Mouse (Mus musculus): ENCODE data around the gene Rmdn3. TPM values are rescaled to one million over a fixed set of nuclear protein-coding genes. Genes with fewer than 3 reads are reported as not detected.

Rmdn3 gene
- polyA plus RNA-seq, 1 experiment from 2014 or later = 38.9 TPM

DNA sequence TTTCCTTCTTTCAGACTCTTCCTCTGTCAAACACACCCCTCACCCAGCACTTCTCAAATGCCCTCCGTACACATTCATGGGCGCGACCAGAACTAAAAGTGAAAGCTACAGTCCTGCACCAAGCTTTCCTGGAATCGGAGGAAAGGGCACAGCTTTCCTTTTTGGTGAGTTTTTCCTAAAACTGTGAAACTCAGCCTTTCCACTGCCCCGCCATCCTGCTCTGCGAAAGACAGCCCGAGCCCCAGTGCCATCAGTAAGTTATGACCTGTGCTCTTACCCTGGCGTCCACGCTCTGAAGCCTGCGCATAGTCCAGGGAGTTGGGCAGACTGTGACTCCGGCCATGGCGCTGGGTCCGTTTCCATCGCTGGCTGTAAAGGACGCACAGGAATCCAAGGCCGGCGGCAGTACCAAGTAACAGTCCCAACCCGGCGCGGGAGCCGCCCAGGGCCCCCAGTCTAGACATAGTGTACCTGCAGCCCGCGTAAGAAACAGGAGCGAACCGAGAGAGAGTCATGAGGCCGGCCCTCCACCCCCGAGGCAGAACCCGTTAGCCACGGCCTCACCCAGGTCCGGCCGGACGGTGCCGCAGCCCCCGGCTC lies 653 bp downstream of the Rmdn3 start:
- WGBS = 4% methylated on average over 34 of the region's 34 CpGs
- H3K27me3 ChIP-seq (ENCODE audit: insufficient read depth, low read length) = no peaks in the 10 kb centered on the region
- DNase-seq (peak; percentile 28), ATAC-seq (ENCODE audit: insufficient read depth) (no peak)
- H3K36me3 ChIP-seq (ENCODE audit: insufficient read depth) = peaks cover 34% of the 10 kb centered on the region
- peak overlapping the region; percentile 98 for H3K4me3 ChIP-seq (ENCODE audit: low read depth, low read length)
- H3K4me1 ChIP-seq (ENCODE audit: insufficient read depth) = no peaks in the 10 kb centered on the region
- no peaks in the 10 kb centered on the region for H3K9me3 ChIP-seq (ENCODE audit: low read depth, low read length)
- peak overlapping the region; percentile 50; the same call in 1 of the 2 replicates for H3K27ac ChIP-seq (ENCODE audit: low read depth)
- peak overlapping the region; percentile 80 for H3K4me2 ChIP-seq
- peak overlapping the region; percentile 87 for H3K9ac ChIP-seq
- no peak for TF ChIP-seq CTCF (IDR thresholded peaks at IDR 0.05; ENCODE audit: low read depth)

DNA sequence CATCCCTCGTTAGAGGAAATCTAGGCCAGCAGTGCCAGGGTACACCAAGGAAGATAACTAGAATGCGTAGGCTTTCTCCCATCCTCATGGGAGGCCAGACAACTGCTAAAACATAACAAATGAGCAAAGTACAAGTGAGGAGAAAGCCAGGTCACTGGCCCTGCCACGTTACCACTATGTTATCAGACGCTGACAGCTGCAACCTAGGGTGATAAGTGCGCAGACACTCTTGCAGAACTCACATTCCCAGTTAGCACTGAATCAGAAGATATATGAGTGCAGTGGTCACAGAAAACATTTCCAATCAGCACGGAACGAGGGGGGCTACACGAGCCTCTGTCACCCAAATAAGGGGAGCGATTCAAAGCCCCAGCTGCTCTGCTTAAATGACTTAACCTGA lies 1.4 kb downstream of the Rmdn3 start:
- Histone ChIP-seq H3K27me3 (ENCODE audit: insufficient read depth, low read length) (no peaks in the 10 kb centered on the region), H3K4me1 (ENCODE audit: insufficient read depth) (no peaks in the 10 kb centered on the region), H3K9ac (0 out of 2 replicates have a peak overlapping the region, but pooled peaks have one; percentile 87), H3K4me2 (peak overlapping the region; percentile 80), H3K36me3 (ENCODE audit: insufficient read depth) (peaks cover 42% of the 10 kb centered on the region), H3K4me3 (ENCODE audit: low read depth, low read length) (peak overlapping the region; percentile 98), H3K27ac (ENCODE audit: low read depth) (no peak overlapping the region), H3K9me3 (ENCODE audit: low read depth, low read length) (no peaks in the 10 kb centered on the region)
- WGBS = 62% methylated on average over 9 of the region's 9 CpGs
- ATAC-seq (ENCODE audit: insufficient read depth) = no peak
- no peak for DNase-seq
- no peak for TF ChIP-seq CTCF (IDR thresholded peaks at IDR 0.05; ENCODE audit: low read depth)

DNA sequence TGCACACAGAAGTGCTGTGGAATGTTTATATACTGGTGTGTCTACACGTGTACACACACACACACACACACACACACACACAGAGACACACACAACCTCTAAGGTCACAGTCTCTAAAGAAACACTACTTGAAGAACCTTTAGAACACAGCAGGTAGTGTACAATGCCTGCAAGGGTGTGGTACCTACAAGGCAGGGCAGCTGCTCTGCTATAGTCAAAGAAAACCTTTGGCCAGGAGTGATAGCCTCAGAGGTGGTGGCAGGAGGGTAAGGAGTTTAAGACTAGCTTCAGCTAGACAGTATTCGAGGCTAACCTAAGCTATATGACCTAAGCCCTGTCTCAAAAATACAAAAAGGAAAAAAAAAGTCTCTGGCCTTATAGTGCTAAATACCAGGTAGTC lies 2.2 kb downstream of the Rmdn3 start:
- Histone ChIP-seq H3K4me3 (ENCODE audit: low read depth, low read length) (no peak overlapping the region), H3K4me2 (peak overlapping the region; percentile 80; the same call in 1 of the 2 replicates), H3K27me3 (ENCODE audit: insufficient read depth, low read length) (no peaks in the 10 kb centered on the region), H3K9ac (no peak overlapping the region), H3K36me3 (ENCODE audit: insufficient read depth) (peaks cover 48% of the 10 kb centered on the region), H3K4me1 (ENCODE audit: insufficient read depth) (no peaks in the 10 kb centered on the region), H3K9me3 (ENCODE audit: low read depth, low read length) (no peaks in the 10 kb centered on the region), H3K27ac (ENCODE audit: low read depth) (no peak overlapping the region)
- ATAC-seq (ENCODE audit: insufficient read depth) (no peak), DNase-seq (no peak)
- TF ChIP-seq CTCF (IDR thresholded peaks at IDR 0.05; ENCODE audit: low read depth) = no peak
- 69% methylated on average over 2 of the region's 2 CpGs for WGBS

DNA sequence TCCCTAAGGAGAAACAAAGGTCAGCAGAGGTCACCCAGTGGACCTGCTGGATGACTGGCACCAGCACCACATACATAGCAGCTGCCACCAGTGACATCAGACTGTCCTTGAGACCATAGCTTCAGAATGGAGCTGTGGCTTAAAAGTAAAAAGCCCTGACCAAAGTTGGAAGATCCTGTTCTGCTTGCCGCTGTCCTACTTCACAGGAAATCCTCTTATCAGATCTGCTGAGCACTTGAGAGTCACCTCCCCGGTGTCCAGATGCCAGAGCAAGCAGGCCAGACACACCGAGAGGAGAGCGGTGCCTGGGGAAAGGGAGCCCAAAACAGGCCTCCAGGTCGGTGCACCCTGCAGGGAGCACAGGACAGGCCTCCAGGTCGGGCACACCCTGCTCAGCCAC lies 4.6 kb downstream of the Rmdn3 start:
- Histone ChIP-seq H3K4me1 (ENCODE audit: insufficient read depth) (no peaks in the 10 kb centered on the region), H3K27ac (ENCODE audit: low read depth) (no peak overlapping the region), H3K4me2 (no peak overlapping the region), H3K4me3 (ENCODE audit: low read depth, low read length) (no peak overlapping the region), H3K27me3 (ENCODE audit: insufficient read depth, low read length) (no peaks in the 10 kb centered on the region), H3K36me3 (ENCODE audit: insufficient read depth) (peaks cover 61% of the 10 kb centered on the region), H3K9me3 (ENCODE audit: low read depth, low read length) (no peaks in the 10 kb centered on the region), H3K9ac (no peak overlapping the region)
- no peak for DNase-seq
- TF ChIP-seq CTCF (IDR thresholded peaks at IDR 0.05; ENCODE audit: low read depth) = no peak
- no peak for ATAC-seq (ENCODE audit: insufficient read depth)
- 64% methylated on average over 6 of the region's 6 CpGs for WGBS

DNA sequence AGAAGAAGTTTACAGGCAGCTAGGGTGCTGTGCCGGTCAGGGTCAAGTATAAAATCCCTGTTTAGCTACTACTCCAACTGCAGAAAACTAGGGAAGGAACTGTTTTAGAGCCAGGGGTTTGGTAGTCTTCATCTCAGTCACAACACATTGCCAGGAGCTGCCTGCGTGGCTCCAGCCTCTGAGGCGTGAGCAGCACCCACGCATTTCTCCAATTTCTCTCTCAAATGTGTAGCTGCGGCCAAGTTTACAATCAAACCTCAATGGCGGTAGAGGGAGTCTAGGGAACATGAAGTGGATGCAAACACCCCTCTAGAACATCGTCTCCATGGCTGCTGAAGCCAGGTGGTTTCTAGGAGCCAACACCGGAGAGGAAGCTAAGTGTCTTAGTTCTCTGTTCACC lies 9.1 kb downstream of the Rmdn3 start:
- H3K9me3 ChIP-seq (ENCODE audit: low read depth, low read length) = no peaks in the 10 kb centered on the region
- no peak overlapping the region for H3K9ac ChIP-seq
- no peak for DNase-seq
- no peak overlapping the region for H3K27ac ChIP-seq (ENCODE audit: low read depth)
- no peak for TF ChIP-seq CTCF (IDR thresholded peaks at IDR 0.05; ENCODE audit: low read depth)
- WGBS = 91% methylated on average over 8 of the region's 8 CpGs
- no peak overlapping the region for H3K4me2 ChIP-seq
- peaks cover 81% of the 10 kb centered on the region for H3K36me3 ChIP-seq (ENCODE audit: insufficient read depth)
- H3K4me1 ChIP-seq (ENCODE audit: insufficient read depth) = no peaks in the 10 kb centered on the region
- no peaks in the 10 kb centered on the region for H3K27me3 ChIP-seq (ENCODE audit: insufficient read depth, low read length)
- H3K4me3 ChIP-seq (ENCODE audit: low read depth, low read length) = no peak overlapping the region
- ATAC-seq (ENCODE audit: insufficient read depth) = no peak

DNA sequence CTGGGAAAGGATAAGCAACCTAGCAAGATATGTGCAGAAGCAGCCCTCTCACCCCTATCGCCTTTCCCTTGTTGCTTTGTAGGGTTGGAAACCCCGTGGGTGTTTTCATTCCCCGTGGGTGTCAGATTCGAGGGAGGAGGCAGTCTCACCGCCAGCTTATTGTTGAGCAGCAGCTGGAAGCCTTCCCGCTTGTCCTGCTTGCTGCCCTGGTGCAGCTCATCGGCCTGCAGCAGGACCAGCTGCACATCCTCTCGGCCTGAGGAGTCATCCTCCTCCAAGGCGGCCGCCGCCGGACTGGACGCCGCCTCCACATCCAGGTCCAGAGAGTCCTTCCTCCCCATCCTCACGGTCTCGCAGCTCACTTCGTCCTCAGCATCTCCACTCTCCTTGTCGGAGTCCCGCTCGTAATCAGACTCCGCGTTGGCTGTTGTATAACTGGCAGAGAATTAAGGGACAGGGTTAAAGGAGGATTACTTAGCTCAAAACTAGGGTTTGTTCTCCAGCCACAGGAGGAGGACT lies 9.6 kb downstream of the Rmdn3 start:
- H3K27ac ChIP-seq (ENCODE audit: low read depth) = no peak overlapping the region
- no peak for TF ChIP-seq CTCF (IDR thresholded peaks at IDR 0.05; ENCODE audit: low read depth)
- no peak for ATAC-seq (ENCODE audit: insufficient read depth)
- no peaks in the 10 kb centered on the region for H3K27me3 ChIP-seq (ENCODE audit: insufficient read depth, low read length)
- no peak overlapping the region for H3K4me2 ChIP-seq
- no peaks in the 10 kb centered on the region for H3K4me1 ChIP-seq (ENCODE audit: insufficient read depth)
- WGBS = 86% methylated on average over 22 of the region's 22 CpGs
- peaks cover 81% of the 10 kb centered on the region for H3K36me3 ChIP-seq (ENCODE audit: insufficient read depth)
- no peak overlapping the region for H3K4me3 ChIP-seq (ENCODE audit: low read depth, low read length)
- H3K9me3 ChIP-seq (ENCODE audit: low read depth, low read length) = no peaks in the 10 kb centered on the region
- no peak for DNase-seq
- H3K9ac ChIP-seq = no peak overlapping the region

DNA sequence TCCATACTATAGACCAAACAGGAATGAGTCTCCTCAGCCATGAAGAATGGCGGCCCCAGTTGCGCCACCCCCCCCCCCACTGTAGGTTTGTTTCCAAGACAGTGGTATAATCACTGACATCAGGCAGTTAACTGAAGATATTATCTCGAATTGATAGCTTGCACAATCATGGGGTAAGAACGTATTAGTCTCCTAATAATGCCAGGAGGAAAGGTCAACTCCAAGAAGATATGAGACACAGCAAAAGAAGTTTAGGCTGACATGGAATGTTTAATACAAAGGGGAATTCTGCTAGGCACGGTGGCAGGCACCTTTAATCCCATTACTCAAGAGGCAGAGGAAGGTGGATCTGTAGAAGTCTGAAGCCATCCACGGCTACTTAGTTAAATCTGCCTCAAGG lies 10.4 kb downstream of the Rmdn3 start:
- Histone ChIP-seq H3K9ac (no peak overlapping the region), H3K4me2 (no peak overlapping the region), H3K36me3 (ENCODE audit: insufficient read depth) (peaks cover 81% of the 10 kb centered on the region), H3K4me1 (ENCODE audit: insufficient read depth) (no peaks in the 10 kb centered on the region), H3K9me3 (ENCODE audit: low read depth, low read length) (no peaks in the 10 kb centered on the region), H3K27me3 (ENCODE audit: insufficient read depth, low read length) (no peaks in the 10 kb centered on the region), H3K4me3 (ENCODE audit: low read depth, low read length) (no peak overlapping the region), H3K27ac (ENCODE audit: low read depth) (no peak overlapping the region)
- no peak for ATAC-seq (ENCODE audit: insufficient read depth)
- no peak for TF ChIP-seq CTCF (IDR thresholded peaks at IDR 0.05; ENCODE audit: low read depth)
- WGBS = 83% methylated on average over 6 of the region's 6 CpGs
- no peak for DNase-seq

All from lung, embryonic 14.5 days (tissue).